Mouse (Mus musculus): ENCODE measurements around the gene Elk4. TPM values are rescaled to one million over a fixed set of nuclear protein-coding genes. Genes with fewer than 3 reads are reported as not detected.
A peak's percentile ranks its signal among the peaks of the same experiment; 100 is the strongest.

The Elk4 gene
- polyA plus RNA-seq, 1 experiment from 2014 or later, result 12.2 TPM

DNA sequence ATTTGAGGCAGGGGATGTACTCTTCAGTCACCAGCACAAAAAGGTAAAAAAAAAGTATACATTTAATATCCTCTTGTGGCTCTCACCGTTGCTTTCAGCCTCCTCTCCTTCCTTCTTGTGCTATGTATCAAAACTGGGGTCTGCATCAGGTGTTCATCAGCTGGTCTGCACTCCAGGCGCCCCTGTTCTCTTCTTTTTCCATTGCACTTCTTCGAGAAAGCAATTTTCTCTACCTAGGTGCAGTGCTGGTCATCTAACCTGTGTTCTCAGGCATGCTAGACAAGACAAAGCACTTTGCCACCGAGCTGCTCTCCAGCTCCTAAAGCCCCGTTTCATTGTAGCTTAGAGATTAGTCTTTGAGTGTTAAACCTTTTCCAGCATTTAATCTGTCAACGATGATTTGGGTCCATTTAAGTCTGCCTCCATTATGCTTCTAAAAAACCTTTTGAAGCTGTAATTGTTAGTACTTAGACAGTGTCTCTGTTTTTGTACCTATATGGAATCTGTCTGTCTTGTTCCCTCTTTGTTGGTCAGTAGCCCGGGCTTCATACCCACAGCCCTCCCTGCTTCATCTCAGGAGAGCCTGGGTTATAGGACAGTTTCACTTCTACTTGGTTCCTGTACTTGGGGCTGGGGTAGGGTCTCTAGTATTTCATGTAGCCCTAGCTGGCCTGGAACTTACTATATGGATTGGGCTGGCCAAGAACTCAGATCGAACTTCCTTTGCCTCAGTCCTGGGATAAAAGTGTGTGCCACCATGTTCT, 1.7 kb downstream of the Elk4 start:
- WGBS, result 56% methylated on average over 8 of the region's 8 CpGs
- H3K4me3 ChIP-seq, result peak overlapping the region; percentile 89
- no peaks in the 10 kb centered on the region for H3K9me3 ChIP-seq
- DNase-seq (ENCODE audit: low spot score), result no peak
- H3K27ac ChIP-seq, result peak overlapping the region; percentile 100
- H3K27me3 ChIP-seq (ENCODE audit: insufficient read depth, poor library complexity, severe bottlenecking), result no peaks in the 10 kb centered on the region
- H3K36me3 ChIP-seq, result peaks cover under 1% of the 10 kb centered on the region
- H3K4me1 ChIP-seq, result peaks cover 23% of the 10 kb centered on the region

DNA sequence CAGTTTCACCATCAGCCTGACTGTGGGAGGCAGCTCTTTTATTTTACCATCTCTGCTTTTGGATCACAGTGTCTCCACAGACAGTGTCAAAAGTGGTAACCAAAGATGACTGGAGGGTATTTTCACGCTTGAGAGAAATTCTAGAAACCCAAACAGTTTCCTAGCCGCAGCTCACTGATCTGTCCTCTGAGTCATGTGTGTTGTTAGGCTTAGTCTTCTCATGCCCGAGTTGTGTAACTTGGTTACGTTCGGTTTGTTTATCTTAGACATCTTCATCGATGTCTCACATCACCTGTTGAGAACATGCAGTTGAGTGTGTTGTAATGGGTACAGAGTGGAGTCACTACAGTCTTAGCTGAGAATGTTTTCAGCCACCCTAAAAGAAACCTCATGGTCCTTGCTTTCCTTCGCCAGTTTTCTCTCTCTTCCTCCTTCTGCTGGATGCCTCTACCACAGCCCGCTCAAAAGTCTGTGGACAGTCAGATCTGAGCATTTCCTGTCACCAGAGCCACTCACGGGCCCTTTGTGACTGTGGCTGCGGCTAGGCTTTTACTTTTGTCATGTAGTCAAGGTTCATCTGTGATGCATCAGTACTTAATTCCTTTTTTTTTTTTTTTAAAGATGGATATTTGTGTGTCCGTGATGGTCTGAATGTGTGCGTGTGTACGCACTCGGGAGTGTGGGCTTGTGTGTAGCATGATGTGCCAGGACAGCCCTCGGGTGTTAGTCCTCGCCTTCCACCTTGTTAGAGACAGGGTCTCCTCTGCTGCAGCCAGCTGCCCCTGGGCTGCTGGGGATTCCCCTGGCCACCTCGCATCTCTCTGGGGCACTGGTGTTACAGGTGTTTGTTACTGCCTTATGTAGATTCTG, 3.5 kb downstream of the Elk4 start:
- Histone ChIP-seq H3K4me3 (no peak overlapping the region), H3K27ac (no peak overlapping the region), H3K9me3 (no peaks in the 10 kb centered on the region), H3K4me1 (peaks cover 23% of the 10 kb centered on the region), H3K27me3 (ENCODE audit: insufficient read depth, poor library complexity, severe bottlenecking) (no peaks in the 10 kb centered on the region), H3K36me3 (peaks cover 16% of the 10 kb centered on the region)
- WGBS, result 86% methylated on average over 17 of the region's 17 CpGs
- DNase-seq (ENCODE audit: low spot score), result no peak

DNA sequence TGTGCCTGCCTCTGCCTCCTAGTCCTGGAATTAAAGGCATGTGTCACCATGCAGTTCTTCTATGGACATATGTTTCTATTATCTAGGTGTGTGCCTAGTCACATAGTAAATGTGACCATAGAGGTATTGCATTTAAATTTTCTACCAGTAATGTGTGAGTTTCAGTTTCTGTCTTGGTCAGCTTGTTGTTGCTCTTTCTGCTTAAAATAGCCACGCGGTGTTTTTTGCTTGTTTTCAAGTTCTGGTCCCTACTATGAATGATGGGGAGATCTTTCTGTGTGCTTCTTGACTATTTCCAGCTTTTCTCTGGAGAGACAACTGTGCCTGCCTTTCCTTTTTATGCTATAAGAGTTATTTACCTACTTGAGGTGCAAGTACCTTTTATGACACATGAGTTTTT, 4.4 kb downstream of the Elk4 start:
- no peak for DNase-seq (ENCODE audit: low spot score)

DNA sequence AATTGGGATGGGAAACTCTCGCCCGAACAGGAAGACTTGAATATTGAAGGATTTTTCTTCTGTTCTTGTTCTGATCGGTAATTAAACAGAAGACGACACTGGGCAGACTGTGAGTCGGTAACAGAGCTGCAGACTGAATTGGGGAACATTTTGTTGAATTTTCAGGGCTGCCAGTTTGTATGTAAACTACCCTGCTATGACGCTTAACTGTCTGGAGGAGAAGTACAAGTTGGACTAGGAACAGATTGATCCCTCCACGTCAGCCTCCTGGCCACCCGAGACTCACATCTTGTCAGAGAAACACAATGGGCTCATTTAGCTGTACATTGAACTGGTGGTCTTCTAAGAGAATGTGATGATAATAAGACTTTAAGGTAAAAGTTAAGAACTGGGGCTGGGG, 5.5 kb downstream of the Elk4 start:
- no peak for DNase-seq (ENCODE audit: low spot score)
- Histone ChIP-seq H3K9me3 (no peaks in the 10 kb centered on the region), H3K27ac (no peak overlapping the region), H3K4me3 (no peak overlapping the region), H3K27me3 (ENCODE audit: insufficient read depth, poor library complexity, severe bottlenecking) (no peaks in the 10 kb centered on the region), H3K4me1 (peaks cover 15% of the 10 kb centered on the region), H3K36me3 (peaks cover 32% of the 10 kb centered on the region)
- 87% methylated on average over 8 of the region's 8 CpGs for WGBS

More for the DNA sequence above, 4.4 kb downstream of the Elk4 start:
- H3K36me3 ChIP-seq, result peaks cover 21% of the 10 kb centered on the region
- 86% methylated on average over 2 of the region's 2 CpGs for WGBS
- H3K4me1 ChIP-seq, result peaks cover 16% of the 10 kb centered on the region
- H3K27me3 ChIP-seq (ENCODE audit: insufficient read depth, poor library complexity, severe bottlenecking), result no peaks in the 10 kb centered on the region
- no peaks in the 10 kb centered on the region for H3K9me3 ChIP-seq
- no peak overlapping the region for H3K27ac ChIP-seq
- H3K4me3 ChIP-seq, result no peak overlapping the region

DNA sequence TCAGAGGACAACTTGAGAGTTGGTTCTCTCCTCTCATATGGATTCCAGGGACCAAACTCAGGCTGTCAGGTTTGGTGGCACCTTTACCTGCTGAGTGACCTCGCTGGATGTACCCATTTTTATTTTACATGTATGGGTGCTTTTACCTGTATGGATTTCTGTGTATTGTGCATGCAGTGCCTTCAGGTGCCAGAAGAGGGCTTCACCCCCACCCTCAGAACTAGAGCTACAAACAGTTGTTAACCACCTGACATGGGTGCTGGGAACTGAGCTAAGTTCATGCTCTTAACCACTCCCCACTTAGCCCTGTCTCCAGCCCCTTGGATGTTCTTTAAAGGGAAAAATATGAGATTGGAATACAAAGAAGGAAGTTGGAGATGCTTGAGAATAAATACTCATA, 7.4 kb downstream of the Elk4 start:
- H3K27ac ChIP-seq, result no peak overlapping the region
- H3K4me1 ChIP-seq, result peaks cover 2% of the 10 kb centered on the region
- H3K9me3 ChIP-seq, result no peaks in the 10 kb centered on the region
- 81% methylated on average over 1 of the region's 1 CpGs for WGBS
- no peaks in the 10 kb centered on the region for H3K27me3 ChIP-seq (ENCODE audit: insufficient read depth, poor library complexity, severe bottlenecking)
- DNase-seq (ENCODE audit: low spot score), result no peak
- H3K4me3 ChIP-seq, result no peak overlapping the region
- H3K36me3 ChIP-seq, result peaks cover 51% of the 10 kb centered on the region

DNA sequence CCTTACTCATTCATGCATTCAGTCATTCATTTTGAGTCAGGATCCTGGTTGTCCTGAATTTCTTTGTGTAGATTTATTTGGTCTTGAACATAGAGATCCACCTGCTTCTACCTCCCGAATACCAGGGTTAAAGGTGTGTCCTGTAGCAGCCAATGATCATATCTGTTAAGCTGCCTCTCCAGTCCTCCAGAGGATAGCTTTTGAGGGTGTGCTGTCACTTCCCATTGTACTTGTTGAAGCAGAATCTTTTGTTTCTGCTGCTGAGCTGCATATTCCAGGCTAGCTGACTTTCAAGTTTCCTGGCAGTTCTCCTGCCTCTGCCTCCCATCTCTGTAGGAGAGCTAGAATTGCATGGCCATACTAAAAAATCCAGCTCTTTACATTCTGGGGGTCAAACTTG, 9.3 kb downstream of the Elk4 start:
- Histone ChIP-seq H3K27me3 (ENCODE audit: insufficient read depth, poor library complexity, severe bottlenecking) (no peaks in the 10 kb centered on the region), H3K36me3 (peaks cover 65% of the 10 kb centered on the region), H3K4me3 (no peak overlapping the region), H3K4me1 (no peaks in the 10 kb centered on the region), H3K27ac (no peak overlapping the region), H3K9me3 (no peaks in the 10 kb centered on the region)
- no peak for DNase-seq (ENCODE audit: low spot score)
- 94% methylated on average over 1 of the region's 1 CpGs for WGBS

DNA sequence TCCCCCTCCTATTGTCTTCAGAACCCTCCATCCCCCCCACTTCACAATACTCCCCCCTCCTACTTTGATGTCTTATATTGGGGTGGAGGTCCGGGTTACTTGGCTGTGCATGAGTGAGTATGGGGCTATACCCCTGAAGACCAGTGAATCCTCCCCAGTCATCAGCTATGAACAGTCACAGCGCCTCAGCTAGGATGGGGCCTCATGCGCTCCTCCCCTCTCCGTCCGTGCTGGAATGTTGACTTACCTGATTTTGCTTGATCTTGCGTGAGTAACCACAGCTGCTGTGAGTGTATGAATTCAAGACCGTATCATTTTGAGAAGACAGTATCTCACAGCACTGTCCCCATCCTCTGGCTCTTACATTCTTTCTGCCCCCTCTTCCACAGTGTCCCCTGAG, 12.5 kb downstream of the Elk4 start:
- 0 out of 2 replicates have a peak, but pooled peaks cover under 1% of the 10 kb centered on the region for H3K4me1 ChIP-seq
- no peaks in the 10 kb centered on the region for H3K9me3 ChIP-seq
- DNase-seq (ENCODE audit: low spot score), result no peak
- 92% methylated on average over 7 of the region's 7 CpGs for WGBS
- peaks cover 78% of the 10 kb centered on the region for H3K36me3 ChIP-seq
- no peak overlapping the region for H3K27ac ChIP-seq
- no peak overlapping the region for H3K4me3 ChIP-seq
- no peaks in the 10 kb centered on the region for H3K27me3 ChIP-seq (ENCODE audit: insufficient read depth, poor library complexity, severe bottlenecking)

DNA sequence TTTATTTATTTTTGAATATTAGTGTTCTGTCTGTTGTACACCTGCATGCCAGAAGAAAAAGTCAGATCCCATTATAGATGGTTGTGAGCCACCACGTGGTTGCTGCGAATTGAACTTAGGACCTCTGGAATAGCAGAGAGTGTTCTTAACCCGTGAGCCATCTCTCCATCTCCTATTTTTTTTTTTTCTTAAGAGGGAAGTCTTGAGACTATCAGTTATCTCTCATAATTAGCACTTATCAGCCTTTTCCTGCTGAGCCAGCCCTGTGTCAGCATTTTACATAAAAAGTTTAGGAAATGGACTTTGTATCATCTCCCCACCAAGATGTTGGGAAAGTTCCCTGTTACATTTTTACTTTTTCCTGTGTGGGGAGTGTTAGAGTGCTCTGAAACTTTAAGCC, 14.7 kb downstream of the Elk4 start:
- Histone ChIP-seq H3K36me3 (peaks cover 74% of the 10 kb centered on the region), H3K4me3 (no peak overlapping the region), H3K27ac (no peak overlapping the region), H3K4me1 (0 out of 2 replicates have a peak, but pooled peaks cover 3% of the 10 kb centered on the region), H3K27me3 (ENCODE audit: insufficient read depth, poor library complexity, severe bottlenecking) (no peaks in the 10 kb centered on the region), H3K9me3 (no peaks in the 10 kb centered on the region)
- no peak for DNase-seq (ENCODE audit: low spot score)
- WGBS, result 85% methylated on average over 3 of the region's 3 CpGs

DNA sequence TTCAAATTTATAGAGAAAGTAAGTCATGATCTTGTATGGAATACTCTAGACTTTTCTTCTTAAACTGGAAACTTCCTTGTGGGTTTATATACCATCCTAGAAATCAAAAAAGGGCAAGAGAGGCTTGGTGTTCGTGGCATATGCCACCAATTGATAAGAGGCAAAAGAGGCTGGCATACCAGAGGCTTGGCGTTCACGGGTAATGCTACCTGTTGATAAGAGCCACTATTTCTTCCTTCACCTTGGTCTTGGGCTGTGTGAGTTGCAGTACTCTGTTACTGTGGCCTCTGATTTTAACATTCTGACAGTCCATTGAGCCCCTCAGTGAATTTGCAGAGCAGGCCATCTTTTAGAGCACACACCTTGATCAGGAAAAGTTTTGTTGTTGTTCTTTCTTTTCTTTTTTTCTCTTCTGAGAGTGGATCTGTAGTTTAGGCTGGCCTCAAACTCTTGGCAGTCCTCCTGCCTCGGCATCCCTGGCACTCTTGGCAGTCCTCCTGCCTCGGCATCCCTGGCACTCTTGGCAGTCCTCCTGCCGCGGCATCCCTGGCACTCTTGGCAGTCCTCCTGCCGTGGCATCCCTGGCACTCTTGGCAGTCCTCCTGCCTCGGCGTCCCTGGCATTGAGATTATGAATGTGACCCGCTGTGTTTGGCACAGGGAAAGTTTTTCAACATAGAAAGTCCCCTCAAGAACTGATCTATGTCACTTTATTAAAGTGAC, 19.7 kb downstream of the Elk4 start:
- no peaks in the 10 kb centered on the region for H3K27me3 ChIP-seq (ENCODE audit: insufficient read depth, poor library complexity, severe bottlenecking)
- no peaks in the 10 kb centered on the region for H3K9me3 ChIP-seq
- WGBS, result 90% methylated on average over 11 of the region's 11 CpGs
- no peak overlapping the region for H3K27ac ChIP-seq
- no peak for DNase-seq (ENCODE audit: low spot score)
- H3K4me3 ChIP-seq, result no peak overlapping the region
- 0 out of 2 replicates have a peak, but pooled peaks cover 3% of the 10 kb centered on the region for H3K4me1 ChIP-seq
- peaks cover 69% of the 10 kb centered on the region for H3K36me3 ChIP-seq

DNA sequence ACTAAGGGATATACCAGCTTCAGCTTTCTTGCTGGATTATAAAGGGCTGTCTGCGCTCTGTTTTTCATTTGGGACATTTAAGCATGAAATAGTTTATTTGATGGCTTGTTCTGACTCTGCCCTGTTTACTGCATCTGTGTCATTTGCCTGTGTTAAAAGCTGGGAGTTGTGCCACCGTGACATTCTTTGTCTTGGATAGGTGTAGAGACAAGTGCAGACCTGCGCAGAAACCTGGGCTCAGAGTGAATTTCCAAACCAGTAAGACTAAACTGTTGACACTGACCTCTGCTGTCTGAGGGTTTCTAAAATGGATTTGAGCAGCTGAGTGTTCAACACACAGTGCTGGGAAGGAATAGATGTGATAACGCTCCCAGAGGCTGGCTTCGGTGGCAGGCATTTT, 20.6 kb downstream of the Elk4 start:
- Histone ChIP-seq H3K27me3 (ENCODE audit: insufficient read depth, poor library complexity, severe bottlenecking) (no peaks in the 10 kb centered on the region), H3K9me3 (no peaks in the 10 kb centered on the region), H3K4me1 (0 out of 2 replicates have a peak, but pooled peaks cover 3% of the 10 kb centered on the region), H3K36me3 (peaks cover 68% of the 10 kb centered on the region), H3K27ac (no peak overlapping the region), H3K4me3 (no peak overlapping the region)
- no peak for DNase-seq (ENCODE audit: low spot score)
- 85% methylated on average over 5 of the region's 5 CpGs for WGBS

DNA sequence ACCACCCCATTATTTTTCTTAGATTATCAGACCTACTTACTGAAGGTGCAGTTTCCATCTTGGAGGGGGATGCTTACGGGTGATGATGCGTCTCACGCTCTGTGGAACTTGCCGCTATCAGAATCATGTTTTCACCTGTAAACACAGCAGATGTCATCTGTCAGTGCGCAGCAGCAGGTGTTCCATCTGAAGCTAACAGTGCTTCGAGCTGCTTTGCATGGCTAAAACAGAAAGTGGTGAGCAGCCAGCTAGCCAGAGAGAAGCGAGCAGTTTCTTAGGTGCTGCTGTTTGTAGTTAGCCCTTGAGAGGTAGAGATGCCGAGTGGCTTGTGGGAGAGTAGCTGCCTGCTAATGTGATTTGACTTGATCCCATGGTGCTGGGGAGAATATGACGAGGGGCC, 21.0 kb downstream of the Elk4 start:
- peaks cover 68% of the 10 kb centered on the region for H3K36me3 ChIP-seq
- H3K27me3 ChIP-seq (ENCODE audit: insufficient read depth, poor library complexity, severe bottlenecking), result no peaks in the 10 kb centered on the region
- H3K4me1 ChIP-seq, result 0 out of 2 replicates have a peak, but pooled peaks cover 3% of the 10 kb centered on the region
- WGBS, result 89% methylated on average over 9 of the region's 9 CpGs
- DNase-seq (ENCODE audit: low spot score), result no peak
- H3K4me3 ChIP-seq, result no peak overlapping the region
- no peak overlapping the region for H3K27ac ChIP-seq
- H3K9me3 ChIP-seq, result no peaks in the 10 kb centered on the region

DNA sequence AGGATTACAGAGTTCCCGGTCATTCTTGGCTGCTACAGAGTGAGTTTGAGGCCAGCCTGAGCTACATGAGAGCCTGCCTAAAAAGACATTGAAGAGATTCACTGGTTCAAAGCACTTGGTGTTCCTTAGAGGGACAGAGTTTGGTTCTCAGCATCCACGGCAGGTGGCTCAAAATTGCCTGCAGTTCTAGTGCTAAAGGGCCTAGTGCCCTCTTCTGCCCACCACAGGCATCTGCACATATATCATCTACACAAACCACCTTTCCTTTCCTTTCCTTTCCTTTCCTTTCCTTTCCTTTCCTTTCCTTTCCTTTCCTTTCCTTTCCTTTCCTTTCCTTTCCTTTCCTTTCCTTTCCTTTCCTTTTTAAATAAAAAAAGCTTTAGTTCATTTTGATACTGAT, 23.2 kb downstream of the Elk4 start:
- Histone ChIP-seq H3K36me3 (peaks cover 73% of the 10 kb centered on the region), H3K27ac (no peak overlapping the region), H3K4me3 (no peak overlapping the region), H3K9me3 (no peaks in the 10 kb centered on the region), H3K27me3 (ENCODE audit: insufficient read depth, poor library complexity, severe bottlenecking) (no peaks in the 10 kb centered on the region), H3K4me1 (no peaks in the 10 kb centered on the region)
- DNase-seq (ENCODE audit: low spot score), result no peak
- 62% methylated on average over 2 of the region's 2 CpGs for WGBS

DNA sequence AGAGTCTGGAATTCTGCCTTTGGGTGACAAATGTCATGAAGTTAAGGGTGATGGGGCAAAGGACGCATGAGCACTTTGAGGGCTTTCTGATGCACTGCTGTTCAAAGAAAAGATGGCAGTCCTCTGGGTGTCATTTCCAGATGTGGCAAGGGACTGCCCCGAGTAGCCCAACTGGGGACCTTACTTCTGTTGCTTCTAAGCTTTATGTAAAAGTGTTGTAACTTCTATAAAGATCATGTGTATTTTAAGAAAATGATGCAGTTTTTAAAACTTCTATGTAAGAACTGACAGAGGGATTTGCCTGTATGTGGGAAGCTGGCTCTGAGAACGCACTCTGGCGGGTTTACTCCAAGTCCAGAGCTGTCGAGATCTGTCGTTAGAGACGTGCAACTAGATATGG, 24.8 kb downstream of the Elk4 start:
- Histone ChIP-seq H3K27me3 (ENCODE audit: insufficient read depth, poor library complexity, severe bottlenecking) (no peaks in the 10 kb centered on the region), H3K9me3 (no peaks in the 10 kb centered on the region), H3K36me3 (peaks cover 66% of the 10 kb centered on the region), H3K4me1 (no peaks in the 10 kb centered on the region), H3K4me3 (no peak overlapping the region), H3K27ac (no peak overlapping the region)
- WGBS, result 91% methylated on average over 7 of the region's 7 CpGs
- DNase-seq (ENCODE audit: low spot score), result no peak

Data from heart, embryonic 10.5 days (tissue).